Mouse (Mus musculus) ES-Bruce4 (cell line): ENCODE measurements around the gene Larp1.

Experiments
- CTCF ChIP-seq: IDR thresholded peaks from one replicate; pipeline ENCODE4 v1.8.1; 2011; ENCODE audit warnings: low read depth, low read length
- EP300 ChIP-seq: IDR thresholded peaks from 2 replicates; pipeline ENCODE4 v1.6.1; 2011; ENCODE audit warnings: low read depth, low read length; ENCODE audit not compliant: insufficient read depth
- POLR2A ChIP-seq: IDR thresholded peaks from one replicate; pipeline ENCODE4 v1.8.1; 2011; ENCODE audit warnings: low read length; ENCODE audit not compliant: insufficient read depth

DNA sequence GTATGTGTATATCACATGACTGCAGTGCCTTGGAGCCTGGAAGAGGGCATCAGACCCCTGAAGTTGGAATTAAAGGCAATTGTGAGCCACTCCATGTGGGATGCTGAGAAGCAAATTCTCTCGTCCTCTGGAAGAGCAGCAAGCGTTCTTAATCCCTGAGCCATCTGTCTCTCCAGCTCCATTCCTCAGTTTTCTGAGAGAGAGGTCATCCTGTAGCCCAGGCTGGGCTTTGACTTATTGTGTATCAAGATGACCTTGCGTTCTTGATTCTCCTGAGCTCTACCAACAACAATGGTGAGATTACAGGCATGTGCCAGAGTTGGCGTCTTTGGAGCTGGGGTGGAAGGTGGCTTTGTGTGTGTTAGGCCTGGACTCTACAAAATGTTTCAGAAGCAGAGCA is 85.9 kb downstream of the Larp1 start:
- TF ChIP-seq CTCF (no peak), POLR2A (no peak), EP300 (no peak)
